Mouse (Mus musculus): ENCODE results near the gene Jmy.

The Jmy gene

GRCm38 (mm10) chr13:93459566-93459965 is 40.0 kb downstream of the Jmy start:
- DNase-seq (ENCODE audit: inconsistent ontology term), result no peak

- DNase-seq (ENCODE audit: inconsistent ontology term), result no peak
Observed at GRCm38 (mm10) chr13:93458616-93459015, 41.0 kb downstream of the Jmy start.

- no peak for DNase-seq (ENCODE audit: inconsistent ontology term)
Observed at GRCm38 (mm10) chr13:93453275-93453674, 46.3 kb downstream of the Jmy start.

GRCm38 (mm10) chr13:93440167-93440566 is 59.4 kb downstream of the Jmy start:
- no peak for DNase-seq (ENCODE audit: inconsistent ontology term)

GRCm38 (mm10) chr13:93429205-93429604 is 70.4 kb downstream of the Jmy start:
- no peak for DNase-seq (ENCODE audit: inconsistent ontology term)

GRCm38 (mm10) chr13:93427920-93428876 is 71.4 kb downstream of the Jmy start:
- no peak for DNase-seq (ENCODE audit: inconsistent ontology term)

GRCm38 (mm10) chr13:93423224-93423623 is 76.4 kb downstream of the Jmy start:
- no peak for DNase-seq (ENCODE audit: inconsistent ontology term)

GRCm38 (mm10) chr13:93419779-93420178 is 79.8 kb downstream of the Jmy start:
- DNase-seq (ENCODE audit: inconsistent ontology term), result peak; percentile 55

GRCm38 (mm10) chr13:93418292-93418691 is 81.3 kb downstream of the Jmy start:
- DNase-seq (ENCODE audit: inconsistent ontology term), result peak; percentile 55

GRCm38 (mm10) chr13:93415055-93415454 is 84.6 kb downstream of the Jmy start:
- DNase-seq (ENCODE audit: inconsistent ontology term), result no peak

GRCm38 (mm10) chr13:93410343-93410742 is 89.3 kb downstream of the Jmy start:
- DNase-seq (ENCODE audit: inconsistent ontology term), result no peak

- DNase-seq (ENCODE audit: inconsistent ontology term), result no peak
Observed at GRCm38 (mm10) chr13:93406855-93407254, 92.8 kb downstream of the Jmy start.

GRCm38 (mm10) chr13:93401947-93402346 is 97.7 kb downstream of the Jmy start:
- DNase-seq (ENCODE audit: inconsistent ontology term), result no peak

GRCm38 (mm10) chr13:93399710-93400216 is 99.8 kb downstream of the Jmy start:
- DNase-seq (ENCODE audit: inconsistent ontology term), result no peak

- DNase-seq (ENCODE audit: inconsistent ontology term), result no peak
Observed at GRCm38 (mm10) chr13:93389242-93389625, 110.4 kb downstream of the Jmy start.

GRCm38 (mm10) chr13:93388594-93389241 is 110.9 kb downstream of the Jmy start:
- DNase-seq (ENCODE audit: inconsistent ontology term), result no peak

- DNase-seq (ENCODE audit: inconsistent ontology term), result no peak
Observed at GRCm38 (mm10) chr13:93387440-93387839, 112.2 kb downstream of the Jmy start.

- no peak for DNase-seq (ENCODE audit: inconsistent ontology term)
Observed at GRCm38 (mm10) chr13:93385147-93385546, 114.5 kb downstream of the Jmy start.

GRCm38 (mm10) chr13:93384481-93384880 is 115.1 kb downstream of the Jmy start:
- DNase-seq (ENCODE audit: inconsistent ontology term), result no peak

- DNase-seq (ENCODE audit: inconsistent ontology term), result no peak
Observed at GRCm38 (mm10) chr13:93383620-93384019, 116.0 kb downstream of the Jmy start.

- DNase-seq (ENCODE audit: inconsistent ontology term), result no peak
Observed at GRCm38 (mm10) chr13:93383092-93383491, 116.5 kb downstream of the Jmy start.

- DNase-seq (ENCODE audit: inconsistent ontology term), result no peak
Observed at GRCm38 (mm10) chr13:93381301-93381700, 118.3 kb downstream of the Jmy start.

Measured in Muller cell, postnatal 12 days (primary cell).